Mouse (Mus musculus): Measurements from ENCODE around the gene Arl5b.
A peak's percentile ranks its signal among the peaks of the same experiment; 100 is the strongest.

The Arl5b gene

DNA sequence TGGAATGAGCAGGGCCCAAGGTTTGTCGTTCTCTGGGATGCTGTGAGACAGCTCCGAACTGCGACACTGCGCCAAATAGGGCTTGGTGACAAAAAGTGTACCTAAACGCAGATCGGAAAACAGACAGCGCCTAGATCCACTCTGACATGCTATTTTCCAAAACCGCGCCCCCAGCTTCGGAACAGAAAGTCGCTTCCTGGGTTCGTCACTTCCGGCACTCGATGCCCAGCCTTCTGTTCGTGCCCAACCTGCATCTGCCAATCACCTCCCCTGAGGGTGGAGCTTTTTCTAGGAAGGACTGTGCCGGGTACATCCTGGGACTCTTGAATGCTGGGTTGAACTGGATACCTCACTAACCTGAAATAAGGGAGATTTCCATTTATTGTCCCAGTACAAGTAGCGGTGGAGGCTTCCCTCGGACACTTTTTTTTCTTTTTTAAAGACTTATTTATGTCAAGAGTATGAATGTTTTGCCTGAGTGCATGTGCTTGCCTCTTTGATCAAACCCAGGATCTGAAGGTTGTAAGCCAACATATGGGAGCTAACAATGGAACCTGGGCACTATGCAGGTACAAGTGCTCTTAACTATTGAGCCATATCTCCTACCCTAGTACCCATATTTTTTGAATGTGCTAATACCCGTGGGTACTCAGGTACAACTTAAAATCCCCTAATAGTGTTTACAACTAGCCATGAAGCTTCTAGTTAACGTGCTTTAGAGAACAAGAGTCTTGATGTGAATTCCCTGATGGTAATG lies at the start of gene Arl5b:
Arl5b (plus strand) TSS at position 279 of the 757 bp plus-strand sequence.
- peak; percentile 94 for DNase-seq

- DNase-seq, result no peak
Observed at GRCm38 (mm10) chr2:15007531-15007930, 41.7 kb upstream of the Arl5b start.

DNA sequence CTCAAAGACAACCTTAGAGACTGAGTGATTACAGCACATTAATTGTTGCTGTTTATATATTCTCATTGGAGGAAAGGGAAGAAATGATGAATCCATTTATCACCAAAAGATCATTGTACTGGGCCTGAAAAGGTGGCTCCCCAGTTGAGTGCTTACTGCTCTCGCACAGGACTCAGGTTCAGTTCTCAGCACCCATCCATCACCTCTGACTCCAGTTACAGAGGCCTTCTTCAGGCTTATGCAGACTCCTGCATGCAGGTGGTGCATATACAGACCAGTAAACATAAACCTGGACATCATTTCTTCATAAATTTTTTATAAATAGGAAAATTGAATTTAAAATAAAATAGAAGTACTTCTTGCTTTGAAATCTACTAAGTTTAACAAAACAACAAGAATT lies 41.1 kb upstream of the Arl5b start:
- no peak for DNase-seq

DNA sequence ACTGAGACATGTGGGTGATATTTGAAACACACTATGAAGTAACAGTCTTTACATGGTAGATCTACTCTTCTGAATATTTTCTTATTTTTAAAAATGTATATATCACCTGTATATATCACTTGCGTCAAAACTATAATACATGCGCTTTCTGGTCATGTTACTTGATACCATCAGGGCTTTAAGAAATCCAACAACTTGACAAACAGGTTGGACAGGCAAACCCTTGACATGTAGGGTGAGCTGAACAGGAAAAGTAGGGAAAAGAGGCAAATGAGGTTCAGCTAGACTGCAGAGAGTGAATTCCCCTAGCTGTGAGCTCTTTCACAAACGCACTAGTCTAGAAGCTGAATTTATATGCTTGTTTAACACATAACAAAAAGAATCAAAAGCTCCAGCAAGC lies 22.4 kb upstream of the Arl5b start:
- no peak for DNase-seq

- DNase-seq, result no peak
Observed at GRCm38 (mm10) chr2:15027816-15028215, 21.4 kb upstream of the Arl5b start.

- peak; percentile 37 to 41 for DNase-seq
Observed at GRCm38 (mm10) chr2:15038705-15039104, 10.5 kb upstream of the Arl5b start.

DNA sequence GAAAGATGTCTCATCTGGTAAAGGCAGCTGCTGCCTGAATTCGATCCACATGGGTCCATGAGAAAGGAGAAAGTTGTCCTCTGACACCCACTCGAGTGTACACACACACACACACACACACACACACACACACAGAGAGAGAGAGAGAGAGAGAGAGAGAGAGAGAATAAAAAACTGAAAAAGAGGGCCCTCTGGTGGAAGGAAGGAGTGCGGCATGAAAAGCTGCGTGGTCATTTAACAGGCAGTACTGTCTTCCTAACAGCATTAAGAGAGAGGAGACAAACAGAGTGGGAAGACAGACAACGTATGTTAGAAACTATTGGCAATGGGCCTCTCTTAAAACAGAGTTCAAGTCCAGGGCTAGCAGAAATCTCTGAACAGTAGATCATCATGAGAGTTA lies 8.9 kb upstream of the Arl5b start:
- peak in 1 of 2 experiments; percentile 36 for DNase-seq

DNA sequence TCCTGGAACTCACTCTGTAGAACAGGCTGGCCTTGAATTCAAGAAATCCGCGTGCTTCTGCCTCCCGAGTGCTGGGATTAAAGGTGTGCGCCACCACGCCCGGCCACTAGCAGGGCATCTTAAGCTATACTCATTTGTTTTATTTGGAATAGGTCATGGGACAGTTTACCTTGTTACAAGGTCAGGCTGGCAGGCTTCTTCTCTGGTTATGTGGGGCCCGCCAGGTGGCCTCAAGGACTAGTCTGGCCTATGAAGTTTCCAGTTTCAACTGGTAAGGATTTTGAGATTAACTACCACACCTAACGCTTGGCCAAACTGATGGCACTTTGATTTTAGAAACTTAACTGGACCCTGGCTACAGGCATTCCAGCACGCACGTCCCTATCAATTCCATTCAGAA lies 5.3 kb downstream of the Arl5b start:
- no peak for DNase-seq

DNA sequence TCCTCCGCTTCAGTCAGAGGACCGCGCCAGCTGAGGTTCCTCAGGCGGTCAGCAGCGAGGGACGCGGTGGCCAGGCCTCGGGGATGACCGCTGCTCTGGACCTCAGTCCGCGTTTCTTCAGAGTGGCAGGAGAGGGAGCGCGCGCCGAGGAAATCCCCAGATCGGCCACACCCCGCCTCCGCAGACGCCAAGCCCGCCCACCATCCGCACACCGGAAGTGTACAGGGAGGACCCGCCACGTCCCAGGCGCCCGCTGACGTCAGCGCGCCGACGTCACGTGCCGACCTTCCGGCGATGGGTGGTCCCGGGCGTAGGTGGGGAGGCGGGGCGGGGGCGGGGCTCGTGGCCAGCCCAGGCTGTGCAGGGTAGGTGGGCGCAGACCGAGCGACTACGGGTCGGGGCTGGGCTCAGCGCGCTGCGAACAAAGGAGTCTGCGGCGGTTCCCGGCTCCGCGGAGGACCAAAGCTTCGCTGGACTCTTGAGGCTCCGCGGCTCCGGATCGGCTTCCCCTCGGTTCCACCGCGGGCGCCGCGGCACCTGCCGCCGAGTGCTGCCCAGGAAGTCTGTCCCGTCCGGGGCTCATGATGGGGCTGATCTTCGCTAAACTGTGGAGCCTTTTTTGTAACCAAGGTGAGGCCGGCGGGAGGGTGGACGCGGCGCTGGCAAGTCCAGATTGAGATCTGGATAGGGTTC lies 5.9 kb downstream of the Arl5b start, which contains the start of gene Nsun6:
Nsun6 (minus strand) TSS at position 125 of the 693 bp plus-strand sequence.
- DNase-seq, result peak; percentile 95 to 96

DNA sequence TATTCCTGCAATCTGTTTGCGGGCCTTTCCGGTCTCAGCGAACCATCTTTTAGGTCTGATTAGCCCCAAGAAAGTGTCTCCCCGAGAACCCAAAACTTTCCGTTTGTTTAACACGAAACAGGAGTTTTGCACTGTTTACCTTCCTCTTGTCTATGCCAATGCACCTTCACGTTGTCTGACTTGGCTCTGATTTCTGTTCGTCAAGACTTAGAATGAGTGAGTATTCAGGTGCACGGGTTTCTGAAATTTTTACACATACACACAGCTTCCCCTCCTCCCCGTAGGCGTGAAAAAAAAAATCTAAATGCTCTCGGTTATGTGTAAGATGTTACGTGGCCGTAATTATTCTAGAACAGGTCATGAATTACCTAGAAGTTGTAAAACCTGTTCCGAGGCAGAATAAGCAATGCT lies 6.6 kb downstream of the Arl5b start:
- peak in 1 of 2 experiments; percentile 28 for DNase-seq

GRCm38 (mm10) chr2:15058227-15058626 lies 9.0 kb downstream of the Arl5b start:
- DNase-seq, result no peak

DNA sequence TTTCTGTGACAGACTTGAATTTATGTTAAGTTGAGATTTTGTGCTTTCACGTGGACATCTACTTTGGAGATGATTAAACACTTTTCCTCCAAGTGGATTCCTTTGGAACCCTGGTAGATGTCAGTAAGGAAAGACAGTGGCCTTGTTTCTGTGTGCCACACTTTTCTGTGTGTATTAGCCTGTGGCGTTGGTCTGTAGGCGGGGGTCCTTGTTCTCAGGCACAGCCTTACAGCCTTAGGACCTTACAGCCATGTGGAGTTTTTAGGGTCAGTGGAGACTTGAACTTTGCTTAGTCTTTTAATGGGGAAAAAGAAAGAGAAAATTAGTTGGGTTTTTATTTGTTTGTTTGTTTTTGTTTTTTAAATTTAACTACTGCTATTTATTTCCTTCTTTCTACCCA lies 11.7 kb downstream of the Arl5b start:
- no peak for DNase-seq

DNA sequence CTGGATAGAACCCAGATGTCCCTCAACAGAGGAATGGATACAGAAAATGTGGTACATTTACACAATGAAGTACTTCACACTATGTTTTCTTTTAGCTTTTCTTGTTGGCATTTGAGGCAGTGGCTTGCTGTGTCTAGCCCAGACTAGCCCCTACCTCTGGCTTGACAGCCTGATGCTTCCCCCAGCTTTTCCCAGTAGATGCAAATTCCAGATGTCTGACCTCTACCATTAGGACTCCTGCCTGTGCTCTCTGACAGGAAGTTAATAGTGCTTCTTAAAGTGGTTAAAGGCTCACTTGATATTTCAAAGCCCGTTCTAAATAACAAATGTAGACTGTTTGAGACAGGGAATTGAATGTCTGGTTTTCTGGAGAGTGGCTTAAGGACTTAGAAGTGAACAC lies 14.6 kb downstream of the Arl5b start:
- no peak for DNase-seq

- peak; percentile 35 to 68 for DNase-seq
Observed at GRCm38 (mm10) chr2:15064380-15065269, 15.4 kb downstream of the Arl5b start.

- no peak for DNase-seq
Observed at GRCm38 (mm10) chr2:15065447-15065846, 16.3 kb downstream of the Arl5b start.

- no peak for DNase-seq
Observed at GRCm38 (mm10) chr2:15067091-15067490, 17.9 kb downstream of the Arl5b start.

DNA sequence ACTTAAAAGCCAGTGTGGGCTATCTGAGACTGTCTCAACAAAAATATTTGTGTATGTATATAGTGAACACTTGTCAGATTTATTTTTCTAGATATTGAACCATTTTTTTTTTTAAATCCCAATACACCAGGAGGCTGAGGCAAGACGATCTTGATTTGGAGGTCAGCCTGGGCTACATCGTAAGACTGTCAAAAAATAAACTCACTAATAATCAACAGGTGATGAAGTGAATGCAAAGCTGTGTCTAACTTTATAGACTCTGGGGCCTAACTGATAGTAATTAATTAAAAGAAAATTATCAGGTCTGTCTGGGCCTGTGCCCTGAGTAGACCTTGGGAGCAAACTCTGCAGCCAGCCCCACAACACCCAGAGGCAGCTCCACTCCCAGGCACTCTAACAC lies 34.5 kb downstream of the Arl5b start:
- DNase-seq, result no peak

DNA sequence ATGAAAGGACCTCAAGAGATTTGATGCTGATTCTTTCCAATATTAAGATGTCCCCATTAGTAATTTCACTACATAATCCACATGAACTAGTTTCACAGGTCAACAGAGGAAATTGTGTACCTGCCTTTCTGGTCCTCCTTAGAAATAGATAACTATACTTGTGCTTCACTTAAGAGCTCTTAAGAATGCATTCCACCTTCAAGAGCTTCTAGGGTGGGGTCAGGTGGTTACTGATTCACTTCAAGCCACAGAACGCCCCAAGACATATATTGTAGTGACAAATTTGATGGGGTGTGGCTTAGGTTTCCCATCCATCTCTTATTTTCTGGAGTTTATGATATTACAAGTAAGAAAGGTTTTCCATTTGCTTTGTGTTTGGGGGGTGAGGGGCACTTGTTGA lies 38.1 kb downstream of the Arl5b start:
- no peak for DNase-seq

- no peak for DNase-seq
Observed at GRCm38 (mm10) chr2:15096514-15097090, 47.4 kb downstream of the Arl5b start.

- DNase-seq, result no peak
Observed at GRCm38 (mm10) chr2:15104386-15104785, 55.2 kb downstream of the Arl5b start.

DNA sequence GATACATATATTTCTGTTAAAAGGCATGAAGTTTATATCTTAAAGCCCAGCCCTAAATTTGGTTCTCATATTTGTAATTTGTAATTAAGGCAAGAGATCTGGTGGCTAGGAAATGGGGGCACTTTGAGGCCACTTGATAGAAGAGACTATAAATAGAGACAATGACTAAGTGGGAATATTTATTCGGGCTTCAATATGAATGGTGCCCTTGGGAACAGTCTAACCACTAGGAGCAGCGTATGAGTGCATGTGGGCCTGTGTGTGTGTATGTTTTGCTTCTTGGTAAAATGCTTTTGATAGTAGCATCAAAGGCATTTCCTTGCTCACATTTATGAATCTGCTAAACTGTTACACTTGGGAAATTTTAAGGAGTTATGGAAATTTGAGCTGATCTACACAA lies 62.1 kb downstream of the Arl5b start:
- DNase-seq, result no peak

GRCm38 (mm10) chr2:15111808-15112440 lies 62.7 kb downstream of the Arl5b start:
- DNase-seq, result no peak
